ENCODE assay signal across 9 mouse cellular contexts in genomic region chr14:25126544-25126943, GRCm38 (mm10).
DNase-seq lines count a peak whose midpoint lies in the region; ATAC-seq and TF ChIP-seq lines count a peak whose summit lies in the region.
"Had no signal": no experiment of that assay in that cellular context is flagged by ENCODE, and none has a peak within 500 bp of the region (broad histone marks: within the 10 kb centered on the region; RNA-seq: fewer than 3 reads in every experiment).

No protein-coding gene starts in this region.

- H3K4me1 ChIP-seq in embryonic facial prominence, embryonic 13.5 days: peaks cover 37% of the 10 kb centered on the region
- peaks cover 36% of the 10 kb centered on the region for H3K4me1 ChIP-seq in forebrain, embryonic 16.5 days (replicated peaks; ENCODE audit: control insufficient read depth, insufficient read depth, low read length)
- peaks cover 55% of the 10 kb centered on the region for H3K4me1 ChIP-seq in limb, embryonic 13.5 days
- H3K4me1 ChIP-seq in olfactory bulb, adult 2 months (ENCODE audit: control insufficient read depth, insufficient read depth, low read length): peaks cover 27% of the 10 kb centered on the region

- 17% methylated on average over 7 of the region's 7 CpGs for WGBS in embryonic facial prominence, embryonic 13.5 days
- WGBS in forebrain, embryonic 16.5 days: 10% methylated on average over 7 of the region's 7 CpGs
- 18% methylated on average over 7 of the region's 7 CpGs for WGBS in limb, embryonic 13.5 days
- WGBS in olfactory bulb, adult 2 months: 55% methylated on average over 7 of the region's 7 CpGs

- H3K4me2 ChIP-seq in embryonic facial prominence, embryonic 13.5 days: no peak overlapping the region; the same call in 1 of the 2 replicates
- no peak overlapping the region for H3K4me2 ChIP-seq in forebrain, embryonic 16.5 days (ENCODE audit: low read length)
- no peak overlapping the region for H3K4me2 ChIP-seq in limb, embryonic 13.5 days (replicated peaks)

- H3K9ac ChIP-seq in embryonic facial prominence, embryonic 13.5 days: no peak overlapping the region
- H3K9ac ChIP-seq in forebrain, embryonic 16.5 days (replicated peaks; ENCODE audit: low read depth, low read length): no peak overlapping the region
- H3K9ac ChIP-seq in limb, embryonic 13.5 days: no peak overlapping the region

- no peak overlapping the region for H3K4me3 ChIP-seq in embryonic facial prominence, embryonic 13.5 days
- H3K4me3 ChIP-seq in forebrain, embryonic 16.5 days (replicated peaks; ENCODE audit: low read length): no peak overlapping the region
- H3K4me3 ChIP-seq in limb, embryonic 13.5 days: no peak overlapping the region
- H3K4me3 ChIP-seq in olfactory bulb, adult 2 months (ENCODE audit: insufficient read depth, low read depth, low read length): no peak overlapping the region

- H3K36me3 ChIP-seq in embryonic facial prominence, embryonic 13.5 days: no peaks in the 10 kb centered on the region
- H3K36me3 ChIP-seq in forebrain, embryonic 16.5 days (ENCODE audit: control insufficient read depth, insufficient read depth): no peaks in the 10 kb centered on the region
- H3K36me3 ChIP-seq in limb, embryonic 13.5 days: no peaks in the 10 kb centered on the region

- ATAC-seq in embryonic facial prominence, embryonic 13.5 days (ENCODE audit: insufficient number of reproducible peaks, insufficient read depth, low FRiP score, low TSS enrichment, low read depth): peak; percentile 75
- no peak for ATAC-seq in forebrain, embryonic 16.5 days
- peak; percentile 31; the same call in 1 of the 2 replicates for ATAC-seq in limb, embryonic 13.5 days (ENCODE audit: low FRiP score, low read depth)

- H3K27me3 ChIP-seq in embryonic facial prominence, embryonic 13.5 days: peaks cover 3% of the 10 kb centered on the region; the same call in 1 of the 2 replicates
- H3K27me3 ChIP-seq in forebrain, embryonic 16.5 days (replicated peaks; ENCODE audit: control insufficient read depth, insufficient read depth, low read length): no peaks in the 10 kb centered on the region; the same call in 1 of the 2 replicates
- H3K27me3 ChIP-seq in limb, embryonic 13.5 days: no peaks in the 10 kb centered on the region

- no peak for TF ChIP-seq CTCF in olfactory bulb, adult 2 months (IDR thresholded peaks at IDR 0.05; ENCODE audit: insufficient read depth, low read depth, low read length)

- TF ChIP-seq POLR2A in olfactory bulb, adult 2 months (IDR thresholded peaks at IDR 0.05; ENCODE audit: insufficient read depth, low read depth, low read length): no peak

- H3K27ac ChIP-seq in embryonic facial prominence, embryonic 13.5 days: peak overlapping the region; percentile 83
- peak overlapping the region; percentile 81 for H3K27ac ChIP-seq in forebrain, embryonic 16.5 days (ENCODE audit: low read length)
- peak overlapping the region; percentile 83 for H3K27ac ChIP-seq in limb, embryonic 13.5 days
- peak overlapping the region; percentile 49; the same call in 1 of the 2 replicates for H3K27ac ChIP-seq in olfactory bulb, adult 2 months (ENCODE audit: insufficient read depth, low read depth, low read length)

- DNase-seq in yolk sac, embryonic 10.5 days (ENCODE audit: low spot score): no peak
- DNase-seq in heart, adult 11 months: no peak
- DNase-seq in lung, postnatal 10 days: no peak
- DNase-seq: kidney, adult 2 months; layer of hippocampus, adult 9-11 months had no signal

- H3K9me3 ChIP-seq in embryonic facial prominence, embryonic 13.5 days: no peaks in the 10 kb centered on the region
- no peaks in the 10 kb centered on the region for H3K9me3 ChIP-seq in forebrain, embryonic 16.5 days (ENCODE audit: control insufficient read depth, low read length)
- H3K9me3 ChIP-seq in limb, embryonic 13.5 days: no peaks in the 10 kb centered on the region
